Mouse (Mus musculus) spleen, adult 2 months (tissue): ENCODE measurements around the gene D8Ertd738e. TPM values are rescaled to one million over a fixed set of nuclear protein-coding genes. Genes with fewer than 3 reads are reported as not detected.
A peak's percentile ranks its signal among the peaks of the same experiment; 100 is the strongest.

ENCODE experiments used
- DNase-seq, 2 experiments: peaks; one replicate each; pipeline versions ENCODE4 v3.0.0 to v3.0.0-alpha.2; 2012 to 2021; ENCODE audit warnings: low spot score in 2 of 2, low read depth in 1 of 2
- H3K27ac ChIP-seq: fragments of 200-500 bp; 2 replicates; pipeline ENCODE4 v1.5.1; 2012; ENCODE audit warnings: low read length, inconsistent platforms; ENCODE audit not compliant: insufficient read depth
- H3K27me3 ChIP-seq: fragments of 200-500 bp; 2 replicates; pipeline ENCODE4 v1.6.1; 2012; ENCODE audit warnings: mild to moderate bottlenecking, moderate library complexity, low read length, inconsistent platforms; ENCODE audit not compliant: control insufficient read depth, insufficient read depth
- H3K36me3 ChIP-seq: fragments of 200-500 bp; 2 replicates; pipeline ENCODE4 v1.6.1; 2012; ENCODE audit warnings: mild to moderate bottlenecking, low read length, inconsistent platforms; ENCODE audit not compliant: control insufficient read depth, insufficient read depth
- H3K4me1 ChIP-seq: fragments of 200-500 bp; 2 replicates; pipeline ENCODE4 v1.6.1; 2011; ENCODE audit warnings: inconsistent platforms; ENCODE audit not compliant: control insufficient read depth, insufficient read depth, insufficient read length
- H3K4me3 ChIP-seq: fragments of 200-500 bp; 2 replicates; pipeline ENCODE4 v1.5.1; 2011; ENCODE audit warnings: mild to moderate bottlenecking, inconsistent platforms; ENCODE audit not compliant: insufficient read depth, insufficient read length; ENCODE audit errors: extremely low read depth
- CTCF ChIP-seq: fragments of 200-500 bp; IDR thresholded peaks from 2 replicates; pipeline ENCODE4 v1.5.1; 2011; ENCODE audit warnings: mild to moderate bottlenecking, inconsistent platforms; ENCODE audit not compliant: insufficient read depth, insufficient read length, insufficient replicate concordance; ENCODE audit errors: extremely low read depth
- POLR2A ChIP-seq: fragments of 200-500 bp; IDR thresholded peaks from 2 replicates; pipeline ENCODE4 v1.6.1; 2011; ENCODE audit warnings: low read depth, low read length, inconsistent platforms
- WGBS: fragments of 180-500 bp; shearing (Covaris S2); methylation state at CpG from one replicate; pipeline ENCODE4 v1.1.7; 2018; 5-methylcytosine and 5-hydroxymethylcytosine counted together
- polyA plus RNA-seq: library from polyadenylated mRNA; depleted of rRNA; stranded (reverse); fragments of >200 nt; gene quantifications from 2 replicates; pipeline ENCODE4 v1.2.3, GENCODE M21; 2012

Gene D8Ertd738e
- polyA plus RNA-seq, 1 experiment, result 68.3 TPM

DNA sequence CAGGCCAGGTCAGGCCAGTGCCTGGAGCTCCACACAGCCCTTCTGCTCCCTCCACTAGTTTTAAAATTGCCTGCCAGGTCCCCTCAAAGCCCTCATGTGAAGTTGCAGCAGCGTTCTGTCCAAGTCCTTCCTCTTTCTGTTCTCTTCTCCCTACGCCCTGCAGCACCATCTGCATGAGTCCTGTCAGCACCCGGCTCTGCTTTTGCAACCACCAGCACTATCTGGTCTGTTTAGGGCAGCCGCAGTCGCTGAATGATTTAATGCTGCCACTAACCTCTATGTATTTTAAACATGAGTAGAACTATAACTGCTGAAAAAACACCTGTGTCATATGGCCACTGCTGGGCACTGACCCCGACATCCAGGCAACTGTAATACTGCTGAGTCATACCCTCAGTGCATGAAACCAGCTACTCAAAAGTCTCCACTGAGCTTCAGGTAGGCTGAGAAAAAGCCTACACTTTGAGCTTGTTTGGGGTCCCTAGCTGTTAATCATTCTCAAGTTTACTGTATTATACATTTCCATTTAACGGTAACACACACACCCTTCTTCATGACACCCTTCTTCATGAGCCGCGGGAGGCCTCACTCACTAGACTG lies 26.9 kb downstream of the D8Ertd738e start:
- H3K4me3 ChIP-seq, result no peak overlapping the region
- peaks cover 25% of the 10 kb centered on the region for H3K36me3 ChIP-seq
- peaks cover 5% of the 10 kb centered on the region; the same call in 1 of the 2 replicates for H3K4me1 ChIP-seq
- no peaks in the 10 kb centered on the region for H3K27me3 ChIP-seq
- DNase-seq, result no peak
- no peak for TF ChIP-seq POLR2A
- TF ChIP-seq CTCF, result no peak
- WGBS, result 44% methylated on average over 9 of the region's 9 CpGs
- H3K27ac ChIP-seq, result peak overlapping the region; percentile 37

DNA sequence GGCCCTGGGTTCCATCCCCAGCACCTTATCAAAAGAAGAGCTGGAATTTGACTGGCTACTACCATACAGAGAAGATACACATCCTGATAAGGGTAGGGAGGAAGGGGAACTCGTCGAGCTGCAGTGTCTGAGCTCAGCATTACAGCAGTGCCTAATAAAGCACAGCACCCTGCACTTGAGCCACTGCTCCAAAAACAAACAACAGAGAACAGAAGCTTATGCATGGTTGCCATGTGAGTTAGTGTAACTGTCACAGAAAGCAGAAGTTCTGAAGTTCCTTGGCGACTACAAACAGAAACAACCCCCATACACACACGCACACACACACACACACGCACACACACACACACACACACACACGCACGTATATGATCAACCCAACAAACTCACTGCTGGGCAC lies 29.4 kb downstream of the D8Ertd738e start:
- no peak for DNase-seq
- no peaks in the 10 kb centered on the region for H3K27me3 ChIP-seq

DNA sequence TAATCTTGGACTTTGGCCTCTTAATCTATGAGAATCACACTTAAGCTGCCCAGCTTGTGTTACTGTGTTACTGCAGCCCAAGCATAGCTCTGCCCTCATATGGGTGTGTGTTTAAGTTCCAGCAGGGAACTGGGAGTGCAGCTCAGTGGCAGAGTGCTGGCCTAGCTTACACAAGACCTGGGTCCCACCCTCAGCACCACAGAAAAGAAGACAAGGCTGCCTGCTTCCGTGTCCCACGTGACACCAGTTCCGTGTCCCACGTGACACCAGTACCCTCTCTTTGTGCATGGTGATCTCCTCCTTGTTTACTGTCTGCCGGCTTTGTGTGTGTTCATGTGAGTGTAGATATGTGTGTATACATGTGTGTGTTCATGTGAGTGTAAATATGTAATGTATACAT lies 31.4 kb downstream of the D8Ertd738e start:
- H3K36me3 ChIP-seq, result peaks cover 16% of the 10 kb centered on the region
- DNase-seq, result no peak
- peaks cover 5% of the 10 kb centered on the region; the same call in 1 of the 2 replicates for H3K4me1 ChIP-seq

More for the DNA sequence above, 29.4 kb downstream of the D8Ertd738e start:
- Histone ChIP-seq H3K36me3 (peaks cover 21% of the 10 kb centered on the region), H3K4me3 (no peak overlapping the region), H3K4me1 (peaks cover 5% of the 10 kb centered on the region; the same call in 1 of the 2 replicates), H3K27ac (peak overlapping the region; percentile 13; the same call in 1 of the 2 replicates)
- 45% methylated on average over 7 of the region's 7 CpGs for WGBS
- no peak for TF ChIP-seq CTCF
- no peak for TF ChIP-seq POLR2A

DNA sequence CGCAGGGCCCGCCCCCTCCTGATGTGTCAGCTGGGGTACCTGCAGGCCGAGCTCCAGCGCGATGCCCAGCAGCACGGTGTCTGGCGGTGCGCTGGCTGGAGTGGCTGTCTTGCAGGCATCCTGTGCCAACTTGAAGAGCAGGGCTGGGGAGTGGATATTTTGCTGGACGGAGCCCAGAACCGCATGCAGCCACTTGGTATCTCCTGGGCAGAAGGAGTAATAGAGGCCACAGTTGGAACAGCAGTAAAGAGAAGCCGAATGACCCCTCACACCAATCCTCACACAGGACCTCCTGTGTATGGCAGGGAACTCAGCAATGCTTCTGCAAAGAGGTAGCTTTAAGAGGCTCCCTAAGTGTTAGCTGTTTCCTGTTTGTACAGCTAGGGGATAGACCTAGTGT lies 32.3 kb downstream of the D8Ertd738e start:
- H3K27me3 ChIP-seq, result no peaks in the 10 kb centered on the region
- WGBS, result 93% methylated on average over 11 of the region's 11 CpGs
- H3K4me3 ChIP-seq, result no peak overlapping the region
- peaks cover 17% of the 10 kb centered on the region for H3K36me3 ChIP-seq
- TF ChIP-seq POLR2A (no peak), CTCF (no peak)
- no peak overlapping the region for H3K27ac ChIP-seq
- H3K4me1 ChIP-seq, result peaks cover 5% of the 10 kb centered on the region; the same call in 1 of the 2 replicates
- DNase-seq, result no peak

More for the DNA sequence above, 31.4 kb downstream of the D8Ertd738e start:
- Histone ChIP-seq H3K27me3 (no peaks in the 10 kb centered on the region), H3K27ac (no peak overlapping the region), H3K4me3 (no peak overlapping the region)
- whole genome bisulfite sequencing, result 88% methylated on average over 5 of the region's 5 CpGs
- no peak for TF ChIP-seq CTCF
- no peak for TF ChIP-seq POLR2A

DNA sequence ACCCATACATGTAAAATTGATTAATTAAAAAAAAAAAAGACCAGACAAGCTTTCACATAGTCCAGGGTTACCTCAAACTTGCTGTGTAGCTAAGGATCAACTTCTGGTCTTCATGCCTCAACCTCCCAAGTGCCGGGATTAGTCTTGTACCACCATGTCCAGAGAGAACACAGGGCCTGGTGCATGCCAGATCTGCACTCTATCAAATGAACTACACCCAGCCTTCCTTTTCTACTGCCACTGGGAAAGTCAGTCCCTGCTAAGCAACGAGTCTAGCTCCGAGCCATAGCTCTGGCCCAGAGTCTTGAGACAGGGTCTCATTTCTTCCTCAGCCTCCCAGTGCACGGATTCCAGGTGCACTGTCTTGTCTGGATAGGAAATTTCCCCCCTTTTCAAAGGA lies 36.2 kb downstream of the D8Ertd738e start:
- Histone ChIP-seq H3K4me3 (no peak overlapping the region), H3K27ac (no peak overlapping the region), H3K36me3 (peaks cover 18% of the 10 kb centered on the region), H3K4me1 (peaks cover 11% of the 10 kb centered on the region; the same call in 1 of the 2 replicates), H3K27me3 (no peaks in the 10 kb centered on the region)
- DNase-seq, result no peak
- 93% methylated on average over 4 of the region's 4 CpGs for WGBS
- no peak for TF ChIP-seq CTCF
- TF ChIP-seq POLR2A, result no peak

DNA sequence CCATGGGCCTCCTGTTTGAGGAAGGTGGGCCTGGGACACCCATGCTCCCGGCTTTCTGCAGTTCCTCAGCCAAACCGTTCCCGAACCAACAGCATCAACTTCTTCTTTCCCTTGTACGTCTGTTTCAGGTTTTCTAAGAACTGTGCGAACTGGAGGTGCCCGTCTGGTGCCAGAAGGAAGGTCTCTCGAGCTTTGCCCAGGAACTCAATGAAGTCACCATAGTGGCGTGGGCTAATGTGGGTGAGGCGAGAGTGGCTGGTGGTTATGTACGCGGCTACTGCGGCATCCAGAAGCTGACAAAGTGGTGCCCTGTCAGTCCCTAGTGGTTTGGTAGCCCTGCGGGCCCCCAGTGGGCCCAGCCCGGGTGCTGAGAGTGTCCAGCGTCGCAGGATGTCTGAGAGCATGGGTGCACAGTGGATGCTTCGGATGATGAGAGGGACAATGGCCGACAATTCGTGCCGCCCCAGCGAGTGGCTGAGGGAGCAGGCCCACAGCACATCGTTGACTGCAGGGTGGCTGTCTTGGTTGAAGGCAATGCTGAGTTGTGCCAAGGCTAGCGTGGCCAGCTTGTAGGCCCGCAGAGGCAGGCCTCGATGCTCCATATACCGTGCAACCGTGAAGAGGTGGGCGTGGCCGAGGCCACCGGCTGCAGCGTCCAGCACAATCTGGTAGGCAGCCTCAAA lies 37.5 kb downstream of the D8Ertd738e start:
- no peak overlapping the region for H3K4me3 ChIP-seq
- DNase-seq, result no peak
- H3K27me3 ChIP-seq, result no peaks in the 10 kb centered on the region
- no peak overlapping the region for H3K27ac ChIP-seq
- TF ChIP-seq POLR2A (no peak), CTCF (no peak)
- WGBS, result 94% methylated on average over 31 of the region's 31 CpGs
- H3K36me3 ChIP-seq, result peaks cover 16% of the 10 kb centered on the region
- peaks cover 20% of the 10 kb centered on the region; the same call in 1 of the 2 replicates for H3K4me1 ChIP-seq

DNA sequence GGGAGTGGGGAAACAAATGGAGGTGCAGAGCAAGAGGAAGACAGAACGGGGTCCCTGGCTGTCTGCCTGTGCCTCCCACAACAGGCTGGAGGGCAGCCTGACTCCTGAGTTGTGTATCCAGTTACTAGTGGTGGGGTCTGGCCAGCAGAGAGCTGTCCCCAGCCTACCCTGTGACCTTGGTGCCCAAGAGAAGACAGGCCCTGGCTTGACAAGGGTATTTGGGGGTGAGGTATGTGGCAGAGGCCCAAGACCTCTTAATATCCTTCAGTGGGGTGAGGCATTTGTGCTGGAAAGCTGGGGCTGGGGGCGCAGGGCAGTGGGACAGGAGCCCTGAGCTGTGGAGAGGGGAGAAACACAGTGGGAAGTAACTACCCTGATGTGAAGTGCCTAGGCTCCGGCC lies 38.3 kb downstream of the D8Ertd738e start:
- Histone ChIP-seq H3K4me3 (no peak overlapping the region), H3K36me3 (peaks cover 14% of the 10 kb centered on the region), H3K27ac (no peak overlapping the region), H3K4me1 (peaks cover 20% of the 10 kb centered on the region; the same call in 1 of the 2 replicates), H3K27me3 (no peaks in the 10 kb centered on the region)
- TF ChIP-seq CTCF (no peak), POLR2A (no peak)
- no peak for DNase-seq
- WGBS, result 96% methylated on average over 3 of the region's 3 CpGs
